Mouse (Mus musculus) ES-E14 (cell line): ENCODE measurements around the gene Gpx5. TPM values are rescaled to one million over a fixed set of nuclear protein-coding genes. Genes with fewer than 3 reads are reported as not detected.

ENCODE experiments used
- DNase-seq: peaks from one replicate; pipeline ENCODE4 v3.0.0-alpha.2; 2013; ENCODE audit warnings: low read depth, low spot score
- H3K27ac ChIP-seq: 2 replicates; pipeline ENCODE4 v1.5.1; 2012; ENCODE audit warnings: low read depth, mild to moderate bottlenecking, low read length, moderate library complexity, mixed read lengths; ENCODE audit not compliant: poor library complexity, insufficient read depth, severe bottlenecking
- H3K36me3 ChIP-seq: 2 replicates; pipeline ENCODE4 v1.6.1; 2012; ENCODE audit warnings: mild to moderate bottlenecking, low read length, moderate library complexity, mixed read lengths; ENCODE audit not compliant: control insufficient read depth, poor library complexity, insufficient read depth, severe bottlenecking
- H3K4me1 ChIP-seq, 2 experiments: fragments of 150-350 bp in 1 of 2; sonication (generic) in 1 of 2; 2 replicates each; pipeline ENCODE4 v1.6.1; 2012; ENCODE audit warnings: low read length in 2 of 2, mild to moderate bottlenecking in 1 of 2, mixed read lengths in 1 of 2; ENCODE audit not compliant: control insufficient read depth in 2 of 2, insufficient read depth in 2 of 2, poor library complexity in 1 of 2
- H3K4me3 ChIP-seq, 2 experiments: fragments of 150-350 bp in 1 of 2; sonication (generic) in 1 of 2; 2 replicates each; pipeline ENCODE4 v1.5.1; 2012; ENCODE audit warnings: low read length in 2 of 2, low read depth in 1 of 2, mild to moderate bottlenecking in 1 of 2, mixed read lengths in 1 of 2; ENCODE audit not compliant: insufficient read depth in 1 of 2, poor library complexity in 1 of 2, severe bottlenecking in 1 of 2
- H3K9ac ChIP-seq: 2 replicates; pipeline ENCODE4 v1.6.1; 2012; ENCODE audit warnings: low read depth, mild to moderate bottlenecking, low read length, mixed read lengths; ENCODE audit not compliant: poor library complexity, insufficient read depth, severe bottlenecking
- H3K9me3 ChIP-seq: fragments of 150-350 bp; sonication (generic); 2 replicates; pipeline ENCODE4 v1.6.1; 2012; ENCODE audit warnings: low read depth, mild to moderate bottlenecking, low read length; ENCODE audit not compliant: control insufficient read depth, insufficient read depth
- CHD2 ChIP-seq: IDR thresholded peaks from 2 replicates; pipeline ENCODE4 v1.6.1; 2014; ENCODE audit warnings: mild to moderate bottlenecking, low read depth, low read length, inconsistent platforms
- HCFC1 ChIP-seq: IDR thresholded peaks from 2 replicates; pipeline ENCODE4 v1.6.1; 2012; ENCODE audit warnings: low read length, inconsistent platforms, borderline replicate concordance; ENCODE audit not compliant: insufficient read depth
- MAFK ChIP-seq: IDR thresholded peaks from 2 replicates; pipeline ENCODE4 v1.6.1; 2014; ENCODE audit warnings: mild to moderate bottlenecking, low read depth, low read length, inconsistent platforms; ENCODE audit not compliant: insufficient read depth
- ZC3H11A ChIP-seq: IDR thresholded peaks from 2 replicates; pipeline ENCODE4 v1.6.1; 2012; ENCODE audit warnings: low read depth, mild to moderate bottlenecking, inconsistent platforms, low read length, borderline replicate concordance
- ZNF384 ChIP-seq: IDR thresholded peaks from 2 replicates; pipeline ENCODE4 v1.6.1; 2012; ENCODE audit warnings: low read depth, low read length, inconsistent platforms
- in situ Hi-C, 2 experiments: fragments of 600-800 bp; cut with MboI; formaldehyde crosslinking; loops; one replicate each; pipeline ENCODE4 v1.15.1; 2025; ENCODE audit warnings: low sequenced_read_pairs in 2 of 2, inconsistent platforms in 1 of 2; ENCODE audit not compliant: unreplicated experiment in 2 of 2
- total RNA-seq: library from RNA; depleted of rRNA; stranded (reverse); fragments of 300-350 nt; gene quantifications from 2 replicates; pipeline ENCODE4 v1.2.3, GENCODE M21; 2012

The Gpx5 gene
- total RNA-seq, 1 experiment: not detected

- H3K9ac ChIP-seq: no peak overlapping the region
- H3K4me3 ChIP-seq: peak overlapping the region; percentile 58 to 66
- TF ChIP-seq ZC3H11A (no peak), MAFK (peak; percentile 88)
- H3K9me3 ChIP-seq: no peaks in the 10 kb centered on the region
- 0 out of 4 replicates have a peak, but pooled peaks cover 0 to 3% of the 10 kb centered on the region in 2 experiments for H3K4me1 ChIP-seq
- in situ Hi-C loops: no loop called here
- no peaks in the 10 kb centered on the region for H3K36me3 ChIP-seq
- peak; percentile 72 for DNase-seq
- no peak overlapping the region for H3K27ac ChIP-seq
These were observed 13.0 kb downstream of the Gpx5 start for GRCm38 (mm10) chr13:21279559-21279958.

- Histone ChIP-seq H3K4me3 (peak overlapping the region; percentile 58 to 66), H3K4me1 (0 out of 4 replicates have a peak, but pooled peaks cover 0 to 3% of the 10 kb centered on the region in 2 experiments), H3K36me3 (no peaks in the 10 kb centered on the region), H3K9ac (no peak overlapping the region), H3K9me3 (no peaks in the 10 kb centered on the region), H3K27ac (no peak overlapping the region)
- DNase-seq: no peak
- in situ Hi-C loops: no loop called here
- TF ChIP-seq ZC3H11A: no peak
- TF ChIP-seq MAFK: no peak
- TF ChIP-seq HCFC1: no peak
These were observed 13.5 kb downstream of the Gpx5 start for GRCm38 (mm10) chr13:21279076-21279475.

GRCm38 (mm10) chr13:21276551-21276950 lies 16.0 kb downstream of the Gpx5 start:
- in situ Hi-C loops: no loop called here
- Histone ChIP-seq H3K9ac (peak overlapping the region; percentile 71), H3K27ac (no peak overlapping the region), H3K9me3 (no peaks in the 10 kb centered on the region), H3K4me1 (0 out of 4 replicates have a peak, but pooled peaks cover 0 to 3% of the 10 kb centered on the region in 2 experiments), H3K4me3 (peak overlapping the region; percentile 75 to 90), H3K36me3 (no peaks in the 10 kb centered on the region)
- no peak for DNase-seq
- TF ChIP-seq CHD2 (no peak), ZNF384 (no peak), ZC3H11A (no peak), HCFC1 (no peak), MAFK (no peak)

GRCm38 (mm10) chr13:21275815-21276550 lies 16.5 kb downstream of the Gpx5 start:
- Histone ChIP-seq H3K36me3 (no peaks in the 10 kb centered on the region), H3K27ac (0 out of 2 replicates have a peak overlapping the region, but pooled peaks have one; percentile 33), H3K4me3 (peak overlapping the region; percentile 75 to 90), H3K9me3 (no peaks in the 10 kb centered on the region), H3K9ac (peak overlapping the region; percentile 71), H3K4me1 (0 out of 4 replicates have a peak, but pooled peaks cover 0 to 3% of the 10 kb centered on the region in 2 experiments)
- peak; percentile 94 for DNase-seq
- in situ Hi-C loops: no loop called here
- TF ChIP-seq ZC3H11A (no peak), ZNF384 (no peak), MAFK (peak; percentile 94), HCFC1 (no peak)

GRCm38 (mm10) chr13:21275021-21275814 lies 17.3 kb downstream of the Gpx5 start:
- H3K27ac ChIP-seq: no peak overlapping the region
- no peak for DNase-seq
- peak overlapping the region; percentile 51; the same call in 1 of the 2 replicates for H3K9ac ChIP-seq
- in situ Hi-C loops: no loop called here
- H3K4me1 ChIP-seq: 0 out of 4 replicates have a peak, but pooled peaks cover 0 to 3% of the 10 kb centered on the region in 2 experiments
- TF ChIP-seq HCFC1 (no peak), MAFK (no peak), ZC3H11A (no peak), ZNF384 (no peak), CHD2 (no peak)
- no peaks in the 10 kb centered on the region for H3K36me3 ChIP-seq
- H3K9me3 ChIP-seq: no peaks in the 10 kb centered on the region
- peak overlapping the region; percentile 73 to 75 for H3K4me3 ChIP-seq
